Mouse (Mus musculus) E14TG2a.4 (cell line): ENCODE measurements at regions not wholly inside any gene's neighbourhood (a gene's known extent, or its start where the extent isn't known, plus 50 kb on each side); places are given as distances from the start of the nearest gene placed in this dataset.

Source experiments
- CTCF ChIP-seq: conservative IDR thresholded peaks from 2 replicates; pipeline ENCODE4 v1.5.1; 2014; ENCODE audit warnings: low read length
- NANOG ChIP-seq: IDR thresholded peaks from 2 replicates; pipeline ENCODE4 v1.6.1; 2014; ENCODE audit warnings: borderline replicate concordance, low read length, mixed read lengths

GRCm38 (mm10) chr2:178688586-178688985, 258.3 kb downstream of the Cdh26 start:
- no peak for TF ChIP-seq CTCF
- TF ChIP-seq NANOG, result no peak
